Mouse (Mus musculus) liver, embryonic 16.5 days (tissue): ENCODE results near the gene Plekhj1. TPM values are rescaled to one million over a fixed set of nuclear protein-coding genes. Genes with fewer than 3 reads are reported as not detected.

Source experiments
- ATAC-seq: fragments of 200-750 bp; cut with Nextera tagmentation; 2 replicates; pipeline ENCODE4 v1.8.0; 2017; ENCODE audit warnings: low read depth, mild to moderate bottlenecking, moderate number of reproducible peaks, moderate library complexity
- H3K27ac ChIP-seq: fragments of 300-500 bp; sonication (generic); 2 replicates; pipeline ENCODE4 v1.5.1; 2014; ENCODE audit warnings: mild to moderate bottlenecking, low read length
- H3K27me3 ChIP-seq: fragments of 300-500 bp; sonication (generic); 2 replicates; pipeline ENCODE4 v1.6.1; 2014; ENCODE audit warnings: low read depth, low read length, mixed read lengths; ENCODE audit not compliant: control insufficient read depth, insufficient read depth
- H3K36me3 ChIP-seq: fragments of 300-500 bp; sonication (generic); 2 replicates; pipeline ENCODE4 v1.6.1; 2014; ENCODE audit warnings: mild to moderate bottlenecking; ENCODE audit not compliant: control insufficient read depth, insufficient read depth
- H3K4me1 ChIP-seq: fragments of 300-500 bp; sonication (generic); 2 replicates; pipeline ENCODE4 v1.6.1; 2014; ENCODE audit warnings: low read depth, low read length, mixed read lengths; ENCODE audit not compliant: control insufficient read depth
- H3K4me2 ChIP-seq: fragments of 300-500 bp; sonication (generic); 2 replicates; pipeline ENCODE4 v1.6.1; 2014; ENCODE audit warnings: low read depth, low read length, mixed read lengths
- H3K4me3 ChIP-seq: fragments of 300-500 bp; sonication (generic); 2 replicates; pipeline ENCODE4 v1.5.1; 2014; ENCODE audit warnings: low read depth, mild to moderate bottlenecking, low read length
- H3K9ac ChIP-seq: fragments of 300-500 bp; sonication (generic); 2 replicates; pipeline ENCODE4 v1.6.1; 2014; ENCODE audit warnings: low read depth, low read length
- H3K9me3 ChIP-seq: fragments of 300-500 bp; sonication (generic); replicated peaks from 2 replicates; pipeline ENCODE4 v1.6.1; 2016; ENCODE audit warnings: low read length; ENCODE audit not compliant: control insufficient read depth
- WGBS: fragments of 180-500 bp; shearing (Covaris S2); extraction: QIAGEN DNeasy Blood & Tissue Kit; methylation state at CpG from one replicate; pipeline ENCODE4 v1.1.7; 2014; ENCODE audit not compliant: insufficient replicate concordance; 5-methylcytosine and 5-hydroxymethylcytosine counted together
- polyA plus RNA-seq: library from polyadenylated mRNA; unstranded; fragments of >200 nt; fragmentation: Nextera tagmentation; extraction: Ambion mirVana; gene quantifications from 2 replicates; pipeline ENCODE4 v1.2.1, GENCODE M21; 2015

Gene Plekhj1
- polyA plus RNA-seq, 1 experiment from 2014 or later, result 61.4 TPM

DNA sequence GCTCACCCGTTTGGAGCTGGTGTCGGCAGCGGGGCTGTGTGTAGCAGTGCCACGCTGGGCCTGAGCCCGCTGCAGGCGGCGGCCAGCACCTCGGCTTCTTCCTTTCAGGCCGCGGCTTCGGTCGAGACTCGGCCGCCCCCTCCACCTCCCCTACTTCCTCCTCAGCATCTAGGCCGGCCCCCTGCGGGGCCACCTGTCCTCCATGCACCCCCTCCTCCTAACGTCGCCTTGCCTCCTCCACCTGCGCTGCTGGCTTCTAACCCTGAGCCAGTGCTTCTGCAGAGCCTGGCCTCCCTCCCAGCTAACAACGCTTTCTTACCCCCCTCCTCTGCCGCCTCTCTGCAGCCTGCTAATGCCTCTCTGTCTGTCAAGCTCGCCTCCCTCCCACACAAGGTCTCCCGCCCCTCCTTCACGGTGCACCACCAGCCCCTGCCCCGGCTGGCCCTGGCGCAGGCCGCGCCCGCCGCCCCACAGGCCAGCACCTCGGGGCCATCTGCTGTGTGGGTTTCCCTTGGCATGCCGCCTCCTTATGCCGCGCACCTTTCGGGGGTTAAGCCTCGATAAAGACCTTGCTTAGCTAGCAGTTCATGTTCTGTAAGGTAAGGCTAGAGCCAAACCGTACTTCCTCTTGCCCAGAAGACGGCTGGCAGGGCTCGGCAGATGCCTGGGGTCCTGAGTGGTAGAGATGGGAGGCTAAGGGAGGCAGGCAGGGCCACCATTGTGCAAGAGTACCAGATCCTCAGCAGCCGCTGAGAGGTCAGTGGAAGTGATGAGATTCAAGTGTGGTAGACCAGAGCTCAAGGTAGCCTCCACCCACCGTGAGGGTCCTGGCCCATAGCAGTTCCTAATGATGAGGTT is 6.0 kb downstream of the Plekhj1 start:
- H3K36me3 ChIP-seq, result peaks cover 73% of the 10 kb centered on the region
- WGBS, result 57% methylated on average over 41 of the region's 41 CpGs
- ATAC-seq, result no peak
- no peaks in the 10 kb centered on the region for H3K27me3 ChIP-seq
- no peak overlapping the region for H3K27ac ChIP-seq
- H3K4me2 ChIP-seq, result no peak overlapping the region
- peaks cover 15% of the 10 kb centered on the region for H3K4me1 ChIP-seq
- H3K9ac ChIP-seq, result no peak overlapping the region
- H3K4me3 ChIP-seq, result no peak overlapping the region
- H3K9me3 ChIP-seq, result no peaks in the 10 kb centered on the region

DNA sequence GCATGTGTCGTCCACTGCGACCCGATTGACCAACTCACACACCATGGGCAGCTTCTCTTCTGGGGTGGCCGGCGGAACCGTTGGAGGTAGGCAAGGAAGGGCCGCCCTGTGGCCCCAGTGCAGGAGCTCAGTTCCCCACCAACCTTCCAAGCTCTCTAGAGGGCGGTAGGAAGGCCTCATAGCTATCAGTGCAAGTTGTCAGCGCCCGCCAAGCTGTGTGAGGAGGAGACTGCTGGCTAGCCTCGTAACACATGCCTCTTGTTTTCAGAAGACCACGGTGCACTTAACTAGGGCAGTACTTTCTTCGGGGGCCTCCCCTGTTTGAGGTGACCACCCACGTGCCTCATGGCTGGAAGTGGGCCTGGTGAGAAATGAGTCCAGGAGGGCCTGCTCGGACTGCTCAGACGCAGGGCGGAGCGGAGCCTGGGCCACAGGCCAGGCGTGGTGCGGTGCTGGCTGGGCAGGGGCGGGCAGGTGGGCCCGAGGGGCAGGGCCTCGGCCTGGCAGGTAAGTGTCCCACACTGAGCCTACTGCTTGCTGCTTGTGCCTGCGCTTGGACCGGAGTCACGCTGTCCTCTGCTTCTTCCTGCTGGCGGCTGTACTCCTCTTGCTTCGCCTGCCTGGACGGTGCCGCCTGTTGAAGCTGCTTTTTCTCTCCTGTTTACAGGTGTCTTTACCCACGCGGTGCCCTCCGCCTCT is 6.8 kb downstream of the Plekhj1 start:
- H3K4me1 ChIP-seq, result peaks cover 8% of the 10 kb centered on the region
- WGBS, result 75% methylated on average over 33 of the region's 33 CpGs

DNA sequence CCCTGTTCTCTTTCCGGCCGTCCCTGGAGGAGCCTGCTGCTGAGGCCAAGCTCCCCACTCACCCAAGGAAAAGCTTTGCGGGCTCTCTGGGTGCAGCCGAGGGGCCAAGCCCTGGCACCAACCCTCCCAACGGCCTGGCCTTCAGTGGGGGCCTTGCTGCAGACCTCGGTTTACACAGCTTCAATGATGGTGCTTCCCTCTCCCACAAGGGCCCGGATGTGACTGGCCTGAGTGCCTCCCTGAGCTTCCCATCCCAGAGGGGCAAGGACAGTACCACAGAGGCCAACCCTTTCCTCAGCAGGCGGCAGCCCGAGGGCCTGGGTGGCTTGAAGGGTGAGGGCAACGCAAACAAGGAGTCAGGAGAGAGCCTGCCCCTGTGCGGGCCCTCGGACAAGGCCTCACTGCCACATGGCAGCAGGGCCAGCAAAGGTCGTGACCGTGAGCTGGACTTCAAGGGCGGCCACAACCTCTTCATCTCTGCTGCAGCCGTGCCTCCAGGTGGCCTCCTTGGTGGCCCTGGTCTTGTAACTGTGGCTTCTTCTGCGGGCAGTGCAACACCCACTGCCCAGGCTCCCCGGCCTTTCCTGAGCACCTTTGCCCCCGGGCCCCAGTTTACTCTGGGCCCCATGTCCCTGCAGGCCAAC is 7.5 kb downstream of the Plekhj1 start:
- H3K4me1 ChIP-seq, result peaks cover under 1% of the 10 kb centered on the region; the same call in 1 of the 2 replicates
- H3K36me3 ChIP-seq, result peaks cover 77% of the 10 kb centered on the region
- no peak overlapping the region for H3K4me2 ChIP-seq
- 83% methylated on average over 19 of the region's 19 CpGs for WGBS
- H3K9me3 ChIP-seq, result no peaks in the 10 kb centered on the region
- ATAC-seq, result no peak
- H3K9ac ChIP-seq, result no peak overlapping the region
- H3K27ac ChIP-seq, result no peak overlapping the region
- H3K27me3 ChIP-seq, result no peaks in the 10 kb centered on the region
- no peak overlapping the region for H3K4me3 ChIP-seq

More for the DNA sequence above, 6.8 kb downstream of the Plekhj1 start:
- Histone ChIP-seq H3K4me3 (no peak overlapping the region), H3K27ac (no peak overlapping the region), H3K4me2 (no peak overlapping the region), H3K36me3 (peaks cover 78% of the 10 kb centered on the region), H3K9ac (no peak overlapping the region), H3K27me3 (no peaks in the 10 kb centered on the region), H3K9me3 (no peaks in the 10 kb centered on the region)
- no peak for ATAC-seq

DNA sequence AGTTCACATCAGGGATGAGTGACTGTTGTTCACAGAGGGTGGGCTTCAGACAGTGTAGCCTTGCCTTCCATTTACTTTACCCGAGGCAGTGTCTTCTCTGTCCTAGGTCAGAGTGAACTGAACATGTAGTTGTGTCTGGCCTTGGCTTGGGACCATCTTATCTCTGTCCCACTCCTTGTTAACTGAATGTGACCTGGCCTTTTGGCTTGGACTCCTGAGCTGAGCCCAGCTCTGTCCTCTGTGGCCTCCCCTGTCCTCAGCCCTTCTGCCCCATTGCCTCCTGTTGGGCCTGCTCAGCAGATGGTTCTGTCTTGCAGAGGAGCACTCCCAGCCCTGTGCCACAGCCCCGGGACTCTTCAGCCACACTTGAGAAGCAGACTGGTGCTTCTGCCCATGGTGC is 10.9 kb downstream of the Plekhj1 start:
- H3K9me3 ChIP-seq, result no peaks in the 10 kb centered on the region
- peaks cover 86% of the 10 kb centered on the region for H3K36me3 ChIP-seq
- H3K9ac ChIP-seq, result no peak overlapping the region
- no peak overlapping the region for H3K4me3 ChIP-seq
- no peak for ATAC-seq
- WGBS, result 67% methylated on average over 2 of the region's 2 CpGs
- H3K27ac ChIP-seq, result no peak overlapping the region
- H3K4me1 ChIP-seq, result no peaks in the 10 kb centered on the region
- no peaks in the 10 kb centered on the region for H3K27me3 ChIP-seq
- no peak overlapping the region for H3K4me2 ChIP-seq

DNA sequence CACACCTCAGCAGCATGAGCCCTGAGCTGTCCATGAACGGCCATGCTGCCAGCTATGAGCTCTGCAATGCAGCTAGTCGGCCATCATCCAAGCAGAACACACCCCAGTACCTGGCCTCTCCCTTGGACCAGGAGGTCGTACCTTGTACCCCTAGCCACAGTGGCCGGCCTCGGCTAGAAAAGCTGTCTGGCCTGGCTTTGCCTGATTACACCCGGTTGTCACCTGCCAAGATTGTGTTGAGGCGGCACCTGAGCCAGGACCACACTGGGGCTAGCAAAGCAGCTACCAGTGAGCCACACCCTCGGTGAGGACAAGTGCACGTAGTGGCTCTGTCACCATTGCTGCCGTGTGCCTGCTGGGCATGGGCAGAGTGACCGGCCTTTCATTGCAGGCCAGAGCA is 12.5 kb downstream of the Plekhj1 start:
- 89% methylated on average over 11 of the region's 11 CpGs for WGBS
- no peak for ATAC-seq

DNA sequence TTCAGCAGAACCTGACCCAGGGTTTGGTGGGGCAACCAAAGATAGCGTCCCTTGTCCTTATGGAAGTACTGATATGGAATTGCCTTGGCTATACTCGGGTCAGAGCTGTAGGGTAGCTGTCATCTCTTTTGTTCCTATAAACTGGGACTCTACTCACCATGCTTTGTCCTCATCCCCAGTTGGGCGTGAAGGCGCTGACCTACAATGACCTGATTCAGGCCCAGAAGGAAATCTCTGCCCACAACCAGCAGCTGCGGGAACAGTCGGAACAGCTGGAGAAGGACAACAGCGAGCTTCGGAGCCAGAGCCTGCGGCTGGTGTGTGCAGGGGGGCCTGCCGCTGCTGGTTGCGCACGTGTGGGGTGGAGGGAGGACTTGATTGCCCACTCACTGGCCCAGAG is 13.6 kb downstream of the Plekhj1 start:
- Histone ChIP-seq H3K9me3 (no peaks in the 10 kb centered on the region), H3K4me3 (no peak overlapping the region), H3K27ac (no peak overlapping the region), H3K4me2 (no peak overlapping the region), H3K4me1 (no peaks in the 10 kb centered on the region), H3K27me3 (no peaks in the 10 kb centered on the region), H3K9ac (no peak overlapping the region), H3K36me3 (peaks cover 77% of the 10 kb centered on the region)
- no peak for ATAC-seq
- 90% methylated on average over 12 of the region's 12 CpGs for WGBS

More for the DNA sequence above, 12.5 kb downstream of the Plekhj1 start:
- Histone ChIP-seq H3K27me3 (no peaks in the 10 kb centered on the region), H3K36me3 (peaks cover 82% of the 10 kb centered on the region), H3K4me2 (no peak overlapping the region), H3K9me3 (no peaks in the 10 kb centered on the region), H3K4me3 (no peak overlapping the region), H3K9ac (no peak overlapping the region), H3K27ac (no peak overlapping the region), H3K4me1 (no peaks in the 10 kb centered on the region)

DNA sequence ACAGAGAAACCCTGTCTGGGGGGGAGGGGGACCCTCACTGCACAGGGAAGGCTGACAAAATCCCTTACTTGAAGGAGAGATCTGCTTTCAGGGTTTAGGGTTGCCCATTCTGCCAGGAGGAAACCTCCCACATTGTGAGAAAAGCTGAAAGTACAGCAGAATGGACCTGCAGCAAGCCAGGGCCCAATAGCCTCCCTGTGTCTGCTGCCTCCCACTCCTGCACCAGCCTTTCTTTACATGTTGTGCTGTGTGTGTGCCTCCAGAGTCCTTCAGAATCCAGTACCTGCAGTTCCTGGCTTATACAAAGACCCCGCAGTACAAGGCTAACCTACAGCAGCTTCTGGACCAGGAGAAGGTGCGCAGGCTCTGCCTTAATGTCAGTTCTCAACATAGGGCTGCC is 14.1 kb downstream of the Plekhj1 start:
- Histone ChIP-seq H3K27ac (no peak overlapping the region), H3K9ac (no peak overlapping the region), H3K4me1 (no peaks in the 10 kb centered on the region), H3K4me3 (no peak overlapping the region), H3K36me3 (peaks cover 73% of the 10 kb centered on the region), H3K27me3 (no peaks in the 10 kb centered on the region), H3K9me3 (no peaks in the 10 kb centered on the region), H3K4me2 (no peak overlapping the region)
- 96% methylated on average over 2 of the region's 2 CpGs for WGBS
- no peak for ATAC-seq

DNA sequence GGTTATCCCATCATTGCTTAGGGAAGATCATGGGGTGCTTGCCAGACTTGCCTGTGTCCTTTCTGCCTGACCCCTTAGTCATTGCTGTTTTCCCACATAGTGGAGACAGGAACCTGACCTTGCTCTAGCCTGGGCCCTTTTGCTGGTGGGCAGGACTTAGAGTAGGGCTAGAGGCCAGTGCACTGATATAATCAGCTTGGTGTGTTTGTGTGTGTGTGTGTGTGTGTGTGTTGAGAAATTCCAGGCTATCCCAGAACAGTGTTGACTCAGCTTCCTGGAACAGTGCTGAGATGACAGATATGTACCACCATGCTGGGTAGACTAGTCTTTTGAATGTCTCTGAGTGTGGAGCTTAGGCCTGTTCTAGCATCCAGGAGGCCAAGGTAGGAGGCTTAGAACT is 18.9 kb downstream of the Plekhj1 start:
- no peak for ATAC-seq
- H3K4me3 ChIP-seq, result no peak overlapping the region
- no peaks in the 10 kb centered on the region for H3K9me3 ChIP-seq
- H3K4me1 ChIP-seq, result no peaks in the 10 kb centered on the region; the same call in 1 of the 2 replicates
- no peak overlapping the region for H3K27ac ChIP-seq
- no peak overlapping the region for H3K9ac ChIP-seq
- H3K36me3 ChIP-seq, result peaks cover 55% of the 10 kb centered on the region
- no peaks in the 10 kb centered on the region for H3K27me3 ChIP-seq
- no peak overlapping the region for H3K4me2 ChIP-seq

DNA sequence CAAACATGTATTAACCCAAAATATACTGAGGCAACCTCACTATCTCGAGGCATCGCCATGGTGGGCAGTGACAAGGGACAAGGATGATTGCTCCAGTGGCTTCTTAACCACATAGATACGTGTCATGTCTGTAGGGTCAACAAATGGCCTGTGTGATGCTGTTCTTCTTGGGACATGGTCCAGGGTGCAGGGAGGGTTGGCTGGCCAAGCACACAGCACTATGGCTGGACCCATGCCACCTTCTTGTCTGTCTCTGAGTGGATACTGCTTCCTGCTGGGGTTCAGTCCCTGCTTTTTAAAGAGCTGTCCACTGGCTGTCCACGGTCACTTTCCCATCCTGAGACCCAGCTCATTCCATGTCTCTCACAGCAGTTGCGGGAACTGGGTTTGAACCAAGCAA is 21.3 kb downstream of the Plekhj1 start:
- WGBS, result 89% methylated on average over 5 of the region's 5 CpGs
- ATAC-seq, result no peak

More for the DNA sequence above, 21.3 kb downstream of the Plekhj1 start:
- H3K9me3 ChIP-seq, result no peaks in the 10 kb centered on the region
- H3K36me3 ChIP-seq, result peaks cover 57% of the 10 kb centered on the region
- H3K4me2 ChIP-seq, result no peak overlapping the region
- no peak overlapping the region for H3K4me3 ChIP-seq
- peaks cover 12% of the 10 kb centered on the region for H3K4me1 ChIP-seq
- H3K27ac ChIP-seq, result no peak overlapping the region
- H3K9ac ChIP-seq, result no peak overlapping the region
- H3K27me3 ChIP-seq, result no peaks in the 10 kb centered on the region
